Mouse (Mus musculus): ENCODE measurements around the gene Jagn1.
A peak's percentile ranks its signal among the peaks of the same experiment; 100 is the strongest.

Gene Jagn1

GRCm38 (mm10) chr6:113435664-113436205 lies 6.6 kb upstream of the Jagn1 start, which contains the start of gene Cidec:
Gene Cidec (minus strand): TSS chr6:113435760.
- no peak for DNase-seq

GRCm38 (mm10) chr6:113437135-113437534 lies 5.2 kb upstream of the Jagn1 start:
- DNase-seq, result no peak

GRCm38 (mm10) chr6:113438721-113439430 lies 3.5 kb upstream of the Jagn1 start:
- no peak for DNase-seq

- DNase-seq, result no peak
These were observed 1.7 kb upstream of the Jagn1 start for GRCm38 (mm10) chr6:113440686-113441085.

GRCm38 (mm10) chr6:113441147-113441680 lies 1.2 kb upstream of the Jagn1 start:
- DNase-seq, result peak; percentile 82

DNA sequence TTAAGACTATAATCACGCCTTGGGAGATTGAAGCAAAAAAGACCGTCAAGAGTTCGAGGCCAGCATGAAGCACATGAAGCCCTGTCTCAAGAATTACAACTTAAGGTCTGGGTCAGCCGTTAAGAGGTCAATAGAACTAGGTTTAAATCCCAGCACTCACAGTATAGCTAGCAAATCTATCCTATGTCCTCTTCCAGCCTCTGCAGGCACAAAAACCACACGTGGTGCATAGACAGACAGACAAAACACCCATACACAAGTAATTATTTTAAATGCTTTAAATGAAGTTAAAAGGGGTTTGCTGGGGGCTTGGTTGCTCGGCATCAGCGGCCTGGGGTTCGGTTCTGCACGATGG lies 305 bp upstream of the Jagn1 start:
- no peak for DNase-seq

GRCm38 (mm10) chr6:113443091-113443490 lies 722 bp downstream of the Jagn1 start:
- DNase-seq, result peak; percentile 18

DNA sequence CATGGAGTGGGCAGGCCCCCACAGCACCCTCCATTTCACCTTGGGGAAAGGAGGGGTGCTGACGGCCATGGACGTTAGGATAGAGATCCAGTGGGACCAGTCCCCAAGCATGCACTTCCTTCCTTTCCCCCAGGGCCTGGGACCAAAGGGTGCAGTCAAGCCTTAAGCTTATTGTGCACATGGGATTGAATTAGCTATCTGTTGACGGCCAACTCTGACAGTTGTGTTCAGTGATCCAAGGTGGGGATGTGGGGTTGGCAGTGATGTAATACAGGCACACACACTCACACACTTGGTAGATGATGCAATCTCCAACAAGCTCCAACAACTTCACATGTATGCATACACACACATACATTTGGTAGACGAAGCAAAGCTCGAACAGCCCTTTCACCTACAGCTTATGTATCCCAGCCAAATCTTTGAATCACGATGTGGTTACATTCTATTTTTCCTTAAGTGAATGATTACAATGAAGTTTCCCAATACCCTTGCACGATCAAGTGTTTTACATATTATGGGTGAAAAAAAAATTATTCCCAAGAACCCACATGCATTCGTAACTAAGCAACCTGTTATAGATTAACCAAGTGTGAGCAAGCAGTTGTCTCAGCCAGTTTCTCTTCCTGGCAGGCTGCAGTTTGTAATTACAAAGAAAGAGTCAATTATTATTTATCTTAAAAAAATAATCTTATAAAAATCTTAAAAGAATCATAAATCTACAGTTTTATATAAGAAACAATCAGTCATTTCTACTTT lies 2.0 kb downstream of the Jagn1 start:
- no peak for DNase-seq

DNA sequence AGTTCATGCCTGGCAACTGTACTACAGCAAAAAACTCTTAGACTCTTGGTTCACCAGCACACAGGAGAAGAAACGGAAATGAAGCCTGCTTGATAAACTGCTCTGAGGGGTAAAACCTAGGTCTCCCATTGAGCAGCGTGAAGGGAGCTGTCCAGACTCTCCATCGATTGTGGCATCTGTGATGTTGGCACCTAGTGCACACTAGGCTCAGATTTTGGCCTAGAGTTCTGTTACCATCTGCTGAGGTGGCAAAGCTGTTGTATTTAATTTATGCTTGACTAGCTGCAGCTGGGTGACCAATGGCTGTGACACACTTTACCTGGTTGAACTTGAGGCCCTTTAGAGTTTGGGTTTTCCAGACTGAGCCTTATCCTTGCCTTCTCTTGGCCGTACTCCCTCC lies 5.3 kb downstream of the Jagn1 start:
- DNase-seq, result no peak

- DNase-seq, result no peak
These were observed 9.5 kb downstream of the Jagn1 start for GRCm38 (mm10) chr6:113451839-113452238.

GRCm38 (mm10) chr6:113455007-113455406 lies 12.6 kb downstream of the Jagn1 start:
- no peak for DNase-seq

DNA sequence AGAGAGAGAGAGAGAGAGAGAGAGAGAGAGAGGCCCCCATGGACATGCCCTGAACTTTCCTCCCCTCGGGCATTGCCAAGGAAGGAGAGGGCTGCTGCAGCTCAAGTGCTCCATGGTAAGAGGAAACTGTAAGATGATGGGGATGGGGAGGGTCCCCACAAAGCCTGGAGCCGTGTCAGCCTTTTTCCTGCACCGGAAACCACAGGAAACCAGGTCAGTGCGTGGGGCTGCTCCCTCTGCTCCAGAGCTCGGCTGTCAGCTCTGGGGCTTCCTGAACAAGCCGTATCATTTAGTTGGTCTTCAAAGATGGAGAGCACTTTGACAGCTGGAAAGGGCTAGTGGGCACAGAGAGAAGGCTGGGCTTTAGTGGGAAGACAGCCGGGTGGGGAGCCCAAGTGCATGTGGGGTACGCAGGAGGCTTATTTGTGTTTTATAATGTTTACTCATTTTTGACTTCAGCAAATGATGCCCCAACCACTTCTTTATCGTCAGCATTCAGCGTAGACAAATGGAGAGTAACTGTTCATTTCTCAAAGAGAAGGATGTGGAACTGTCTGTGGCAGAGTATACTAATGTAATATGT lies 15.7 kb downstream of the Jagn1 start, which contains the start of gene Il17re:
TSS of gene Il17re (plus strand) at position 533 of the 583 bp plus-strand sequence.
- DNase-seq, result no peak

GRCm38 (mm10) chr6:113458635-113459034 lies 16.3 kb downstream of the Jagn1 start:
- no peak for DNase-seq

GRCm38 (mm10) chr6:113464040-113464439 lies 21.7 kb downstream of the Jagn1 start:
- no peak for DNase-seq

- peak; percentile 78 for DNase-seq
These were observed 23.2 kb downstream of the Jagn1 start for GRCm38 (mm10) chr6:113465602-113466001.

GRCm38 (mm10) chr6:113468512-113468911 lies 26.1 kb downstream of the Jagn1 start:
- DNase-seq, result no peak

DNA sequence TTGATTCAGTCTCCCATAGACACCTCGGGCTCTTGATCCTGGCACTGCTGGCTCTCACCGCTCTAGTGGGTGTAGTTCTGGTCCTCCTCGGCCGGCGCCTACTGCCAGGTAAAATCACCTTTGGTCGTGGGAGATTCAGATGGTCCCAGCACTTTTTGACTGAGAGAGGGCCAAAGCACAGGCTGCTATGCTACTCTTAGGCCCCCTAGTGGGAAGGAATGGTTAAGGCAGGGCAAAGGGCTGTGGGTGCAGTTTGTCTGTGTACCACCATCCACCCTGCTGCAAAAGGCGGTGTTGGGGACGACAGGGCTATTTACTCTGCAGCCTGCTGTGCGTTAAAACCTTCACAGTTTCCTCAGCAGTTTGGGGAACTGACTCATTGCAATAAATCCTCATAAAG lies 26.7 kb downstream of the Jagn1 start:
- peak; percentile 84 for DNase-seq

DNA sequence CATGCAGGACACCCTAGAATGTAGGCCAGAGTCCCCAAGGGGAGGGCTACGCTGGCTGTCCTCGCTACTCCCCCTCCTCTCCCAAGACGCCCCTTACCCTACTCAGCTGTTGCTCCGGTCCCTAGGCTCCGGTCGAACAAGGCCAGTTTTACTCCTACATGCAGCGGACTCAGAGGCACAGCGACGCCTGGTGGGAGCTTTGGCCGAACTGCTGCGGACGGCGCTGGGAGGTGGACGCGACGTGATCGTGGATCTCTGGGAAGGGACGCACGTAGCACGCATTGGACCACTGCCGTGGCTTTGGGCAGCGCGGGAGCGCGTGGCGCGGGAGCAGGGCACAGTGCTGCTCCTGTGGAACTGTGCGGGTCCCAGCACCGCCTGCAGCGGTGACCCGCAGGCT lies 27.1 kb downstream of the Jagn1 start:
- DNase-seq, result peak; percentile 91

DNA sequence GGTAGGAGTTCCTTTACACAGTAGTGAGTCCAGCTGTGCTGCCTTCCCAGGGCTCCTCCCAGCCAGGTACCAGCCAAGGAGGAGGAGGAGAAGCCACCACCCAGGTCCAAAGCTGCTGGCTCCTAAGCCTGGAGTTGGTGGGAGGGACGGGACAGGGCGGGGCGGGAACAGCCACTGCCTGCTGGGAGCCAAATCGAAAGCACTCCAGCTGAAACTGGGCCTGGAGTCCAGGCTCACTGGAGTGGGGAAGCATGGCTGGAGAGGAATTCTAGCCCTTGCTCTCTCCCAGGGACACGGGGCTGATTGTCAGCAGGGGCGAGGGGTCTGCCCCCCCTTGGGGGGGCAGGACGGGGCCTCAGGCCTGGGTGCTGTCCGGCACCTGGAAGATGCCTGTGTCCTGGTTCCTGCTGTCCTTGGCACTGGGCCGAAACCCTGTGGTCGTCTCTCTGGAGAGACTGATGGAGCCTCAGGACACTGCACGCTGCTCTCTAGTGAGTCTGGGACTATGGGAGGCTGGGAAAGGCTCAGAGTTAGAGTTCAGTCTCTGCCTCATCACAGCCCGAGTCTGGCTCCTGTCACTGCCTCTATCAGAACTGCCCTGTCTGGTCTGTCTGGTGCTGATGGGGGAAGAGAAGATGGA lies 29.0 kb downstream of the Jagn1 start, which contains the start of gene Il17rc:
TSS of gene Il17rc (plus strand) at position 131 of the 640 bp plus-strand sequence.
- DNase-seq, result peak; percentile 39

- no peak for DNase-seq
These were observed 29.7 kb downstream of the Jagn1 start for GRCm38 (mm10) chr6:113472061-113472460.

GRCm38 (mm10) chr6:113473246-113473645 lies 30.9 kb downstream of the Jagn1 start:
- no peak for DNase-seq

DNA sequence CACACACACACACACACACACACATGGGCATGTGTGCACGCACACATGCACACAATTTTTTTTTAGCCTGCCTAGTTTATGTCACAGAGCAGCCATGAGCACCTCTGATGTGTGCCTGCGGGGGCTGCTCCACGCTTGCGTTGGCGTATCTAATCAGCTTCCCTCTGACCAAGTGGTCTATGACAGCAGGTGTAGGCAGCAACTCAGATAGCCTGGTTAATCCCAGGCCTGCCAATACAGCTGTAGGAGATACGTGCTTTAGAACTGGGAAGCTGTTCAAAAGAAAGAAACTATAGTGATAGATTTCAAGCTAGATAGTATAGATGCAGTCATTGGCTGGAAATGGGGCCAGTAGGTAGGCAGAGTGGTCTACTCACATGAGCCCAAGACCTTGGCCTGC lies 31.3 kb downstream of the Jagn1 start:
- DNase-seq, result no peak

GRCm38 (mm10) chr6:113477353-113477752 lies 35.0 kb downstream of the Jagn1 start:
- DNase-seq, result no peak
